Mouse (Mus musculus) layer of hippocampus, postnatal 36 days (tissue): ENCODE measurements around the gene Rhox4g. TPM values are rescaled to one million over a fixed set of nuclear protein-coding genes. Genes with fewer than 3 reads are reported as not detected.
"Not testable (repeated sequence)": the region's sequence is repeated elsewhere in the genome, so short reads cannot be mapped to it uniquely, and the experiment has no call there.

Experiments used
- DNase-seq, 2 experiments: peaks; one replicate each; pipeline ENCODE4 v3.0.0; 2022
- total RNA-seq, 2 experiments: library from RNA; stranded (reverse); gene quantifications; 2 replicates each; pipeline ENCODE4 v1.2.3; 2021

Gene Rhox4g
- total RNA-seq: not detected

GRCm38 (mm10) chrX:37651227-37651626 lies at the start of gene Rhox4g:
Gene Rhox4g, minus strand, starts transcription at chrX:37651327.
- DNase-seq: not testable (repeated sequence)

- no peak for DNase-seq
These were observed 41.1 kb upstream of the Rhox4g start for GRCm38 (mm10) chrX:37692261-37692660.

GRCm38 (mm10) chrX:37683031-37683715 lies 32.0 kb upstream of the Rhox4g start:
- no peak for DNase-seq

GRCm38 (mm10) chrX:37673177-37673576 lies 22.1 kb upstream of the Rhox4g start, which contains the start of gene Rhox2h:
Gene Rhox2h, minus strand, starts transcription at chrX:37673277.
- DNase-seq: not testable (repeated sequence)

- not testable (repeated sequence) for DNase-seq
These were observed 17.5 kb upstream of the Rhox4g start, which contains the start of gene Rhox3h for GRCm38 (mm10) chrX:37668664-37669063. Gene Rhox3h, minus strand, starts transcription at chrX:37668764.

- DNase-seq: not testable (repeated sequence)
These were observed 7.8 kb downstream of the Rhox4g start, which contains the start of gene Rhox2g for GRCm38 (mm10) chrX:37643370-37643769. Gene Rhox2g, minus strand, starts transcription at chrX:37643470.

GRCm38 (mm10) chrX:37628512-37628911 lies 22.6 kb downstream of the Rhox4g start, which contains the start of gene Rhox3g:
Gene Rhox3g, minus strand, starts transcription at chrX:37628612.
- DNase-seq: not testable (repeated sequence)

GRCm38 (mm10) chrX:37607604-37608003 lies 43.5 kb downstream of the Rhox4g start, which contains the start of gene Rhox4f:
Gene Rhox4f, minus strand, starts transcription at chrX:37607704.
- DNase-seq: not testable (repeated sequence)

Other genes starting within 250 kb of the Rhox4g start
- not detected for gene Rhox2b, start 239.3 kb downstream of the Rhox4g start, total RNA-seq
- gene Rhox4b, start 218.8 kb downstream of the Rhox4g start, total RNA-seq: not detected
- not detected for gene Rhox2c, start 197.6 kb downstream of the Rhox4g start, total RNA-seq
- not detected for gene Rhox3c, start 192.7 kb downstream of the Rhox4g start, total RNA-seq
- gene Rhox4c, start 171.0 kb downstream of the Rhox4g start, total RNA-seq: not detected
- not detected for gene Rhox2d, start 157.9 kb downstream of the Rhox4g start, total RNA-seq
- not detected for gene Rhox4d, start 137.0 kb downstream of the Rhox4g start, total RNA-seq
- gene Rhox2e, start 120.9 kb downstream of the Rhox4g start, total RNA-seq: not detected
- not detected for gene Rhox3e, start 109.3 kb downstream of the Rhox4g start, total RNA-seq
- not detected for gene Rhox4e, start 93.9 kb downstream of the Rhox4g start, total RNA-seq
- gene Rhox2f, start 79.9 kb downstream of the Rhox4g start, total RNA-seq: not detected
- gene Rhox3f, start 70.3 kb downstream of the Rhox4g start, total RNA-seq: not detected
- not detected for gene Rhox4f, start 43.6 kb downstream of the Rhox4g start, total RNA-seq
- not detected for gene Rhox3g, start 22.7 kb downstream of the Rhox4g start, total RNA-seq
- gene Rhox2g, start 7.9 kb downstream of the Rhox4g start, total RNA-seq: not detected
- gene Rhox3h, start 17.4 kb upstream of the Rhox4g start, total RNA-seq: not detected
- not detected for gene Rhox2h, start 21.9 kb upstream of the Rhox4g start, total RNA-seq
- not detected for gene Rhox5, start 153.5 kb upstream of the Rhox4g start, total RNA-seq
- gene Rhox6, start 175.6 kb upstream of the Rhox4g start, total RNA-seq: not detected
- gene Rhox7a, start 180.4 kb upstream of the Rhox4g start, total RNA-seq: not detected
- not detected for gene Rhox8, start 227.6 kb upstream of the Rhox4g start, total RNA-seq
- not detected for gene Rhox7b, start 245.9 kb upstream of the Rhox4g start, total RNA-seq